Mouse (Mus musculus): ENCODE results near the gene Rad51b.

DNA sequence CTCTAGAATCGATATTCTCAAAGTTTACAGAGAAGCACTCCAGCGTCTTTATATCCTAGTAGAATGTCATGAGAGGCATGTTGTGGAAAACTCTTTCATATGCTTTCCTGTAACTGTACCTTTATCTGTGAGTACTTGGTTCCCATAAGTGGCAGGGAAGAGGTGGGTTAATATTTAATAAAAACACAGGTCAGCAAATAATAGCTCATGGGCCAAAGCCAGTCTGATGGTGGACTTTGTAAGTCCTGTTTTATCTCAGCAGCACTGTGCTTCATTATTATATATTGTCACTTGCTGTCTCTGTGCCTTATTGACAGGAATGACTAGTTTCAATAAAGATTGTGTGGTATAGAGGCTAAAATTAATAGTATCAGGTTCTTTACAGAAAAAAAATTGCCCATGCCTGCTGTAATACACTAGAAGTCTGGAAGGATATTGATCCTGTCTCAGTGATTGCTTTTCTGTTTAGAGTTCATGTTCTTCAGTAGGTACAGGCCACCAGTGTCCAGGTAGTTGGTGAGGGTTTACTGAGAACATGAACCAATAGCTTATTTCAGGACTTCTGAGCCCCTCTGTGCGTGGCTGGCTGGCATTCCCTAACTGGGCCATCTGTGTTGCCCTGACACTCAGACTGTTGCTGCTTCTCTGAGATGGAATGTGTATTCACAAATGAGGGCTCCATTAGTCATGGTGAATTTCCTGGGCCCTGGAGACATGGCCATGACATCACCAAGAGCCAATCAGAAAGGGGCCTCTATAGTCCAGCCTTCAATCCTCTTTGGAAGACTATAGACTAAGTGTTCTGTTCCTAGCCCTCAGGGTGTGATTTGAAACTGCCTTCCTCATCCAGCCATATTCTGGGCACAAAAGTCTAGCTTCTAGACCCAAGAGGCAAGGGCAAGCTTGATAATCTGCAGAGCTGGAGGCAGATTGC, 206.8 kb downstream of the Rad51b start:
- no peak for TF ChIP-seq EP300 (IDR thresholded peaks at IDR 0.05; ENCODE audit: low read depth)
- TF ChIP-seq CTCF (IDR thresholded peaks at IDR 0.05; ENCODE audit: low read depth) = no peak
